In genomic region chr3:89308089-89308488, GRCm38 (mm10) we compare ENCODE assay signal across 8 mouse cellular contexts. TPM values are rescaled to one million over a fixed set of nuclear protein-coding genes. Genes with fewer than 3 reads are reported as not detected.
DNase-seq lines count a peak whose midpoint lies in the region; ATAC-seq and TF ChIP-seq lines count a peak whose summit lies in the region.

No protein-coding gene starts in this region.

- intact Hi-C loops in left cerebral cortex, adult 2 months (cut with DNase I): loop anchor here (2.0 kb wide), 1 partner anchor 57 kb away; no protein-coding TSS in a partner anchor

- peak; percentile 43 to 56 for DNase-seq in left cerebral cortex, adult 2 months (ENCODE audit: extremely low spot score in 1 of 2, low spot score in 2 of 2)
- DNase-seq in left cerebral cortex, adult 11 months (ENCODE audit: low spot score): no peak
- peak; percentile 60 for DNase-seq in c-Kit-positive CD71-negative TER-119-negative erythroid progenitor cells, embryonic 14.5 days (ENCODE audit: low read depth)
- peak; percentile 87 for DNase-seq in forebrain, embryonic 11.5 days (ENCODE audit: low spot score)
- DNase-seq in layer of hippocampus, postnatal 36 days: peak; percentile 37 to 56
- DNase-seq in midbrain, embryonic 11.5 days (ENCODE audit: low spot score, missing footprints): peak; percentile 95
- peak in 1 of 2 experiments; percentile 64 for DNase-seq in spleen, adult 2 months (ENCODE audit: low read depth in 1 of 2, low spot score in 2 of 2)

- H3K27me3 ChIP-seq in forebrain, embryonic 11.5 days (ENCODE audit: control insufficient read depth, insufficient read depth, low read length): no peaks in the 10 kb centered on the region
- H3K27me3 ChIP-seq in midbrain, embryonic 11.5 days (ENCODE audit: control insufficient read depth, insufficient read depth, low read length): no peaks in the 10 kb centered on the region
- no peaks in the 10 kb centered on the region for H3K27me3 ChIP-seq in spleen, adult 2 months (ENCODE audit: control insufficient read depth, insufficient read depth, low read length)

- TF ChIP-seq CTCF in left cerebral cortex, adult 2 months (IDR thresholded peaks at IDR 0.05): peak; percentile 80
- peak; percentile 75; the same call in 1 of the 2 replicates for TF ChIP-seq CTCF in spleen, adult 2 months (IDR thresholded peaks at IDR 0.05; ENCODE audit: extremely low read depth, insufficient read depth, insufficient read length, insufficient replicate concordance)

- H3K4me3 ChIP-seq in left cerebral cortex, adult 2 months: no peak overlapping the region
- no peak overlapping the region for H3K4me3 ChIP-seq in forebrain, embryonic 11.5 days (ENCODE audit: low read depth, low read length)
- no peak overlapping the region for H3K4me3 ChIP-seq in midbrain, embryonic 11.5 days (ENCODE audit: low read depth, low read length)
- H3K4me3 ChIP-seq in spleen, adult 2 months (ENCODE audit: extremely low read depth, insufficient read depth, insufficient read length): no peak overlapping the region

- no peak overlapping the region for H3K27ac ChIP-seq in left cerebral cortex, adult 2 months
- H3K27ac ChIP-seq in forebrain, embryonic 11.5 days (ENCODE audit: low read depth, low read length): no peak overlapping the region
- no peak overlapping the region for H3K27ac ChIP-seq in midbrain, embryonic 11.5 days (ENCODE audit: low read depth, low read length)
- H3K27ac ChIP-seq in spleen, adult 2 months (ENCODE audit: insufficient read depth, low read length): no peak overlapping the region

- TF ChIP-seq POLR2A in spleen, adult 2 months (IDR thresholded peaks at IDR 0.05; ENCODE audit: low read depth, low read length): no peak

- no peaks in the 10 kb centered on the region for H3K36me3 ChIP-seq in forebrain, embryonic 11.5 days (ENCODE audit: control insufficient read depth, insufficient read depth, low read length)
- no peaks in the 10 kb centered on the region for H3K36me3 ChIP-seq in midbrain, embryonic 11.5 days (ENCODE audit: control insufficient read depth, insufficient read depth, low read length)
- H3K36me3 ChIP-seq in spleen, adult 2 months (ENCODE audit: control insufficient read depth, insufficient read depth, low read length): no peaks in the 10 kb centered on the region

- WGBS in forebrain, embryonic 11.5 days: 2% methylated on average over 9 of the region's 9 CpGs
- 5% methylated on average over 9 of the region's 9 CpGs for WGBS in midbrain, embryonic 11.5 days
- 10% methylated on average over 9 of the region's 9 CpGs for WGBS in spleen, adult 2 months

- H3K4me2 ChIP-seq in forebrain, embryonic 11.5 days (ENCODE audit: low read depth, low read length, severe bottlenecking): no peak overlapping the region
- H3K4me2 ChIP-seq in midbrain, embryonic 11.5 days: no peak overlapping the region

- no peak overlapping the region for H3K9ac ChIP-seq in forebrain, embryonic 11.5 days (ENCODE audit: low read length)
- no peak overlapping the region for H3K9ac ChIP-seq in midbrain, embryonic 11.5 days (ENCODE audit: low read length)

- no peaks in the 10 kb centered on the region for H3K4me1 ChIP-seq in forebrain, embryonic 11.5 days (replicated peaks; ENCODE audit: control insufficient read depth, insufficient read depth, low read length)
- H3K4me1 ChIP-seq in midbrain, embryonic 11.5 days (ENCODE audit: control insufficient read depth, insufficient read depth, low read length): no peaks in the 10 kb centered on the region
- H3K4me1 ChIP-seq in spleen, adult 2 months (ENCODE audit: control insufficient read depth, insufficient read depth, insufficient read length): no peaks in the 10 kb centered on the region

- ATAC-seq in forebrain, embryonic 11.5 days (replicated peaks; ENCODE audit: low FRiP score): peak; percentile 78
- ATAC-seq in hematopoietic stem cell, adult 5-6 weeks (replicated peaks in 1 of 2; ENCODE audit: insufficient read depth in 1 of 2, low FRiP score in 2 of 2, low TSS enrichment in 1 of 2, low read depth in 1 of 2, poor library complexity in 2 of 2, severe bottlenecking in 2 of 2): peak; percentile 82 to 88
- peak; percentile 82 for ATAC-seq in midbrain, embryonic 11.5 days (ENCODE audit: low FRiP score)

- H3K9me3 ChIP-seq in forebrain, embryonic 11.5 days (ENCODE audit: control insufficient read depth, low read length): no peaks in the 10 kb centered on the region
- no peaks in the 10 kb centered on the region for H3K9me3 ChIP-seq in midbrain, embryonic 11.5 days (ENCODE audit: control insufficient read depth, low read length)

RNA-seq across cellular contexts. Expression of gene Efna3, which starts 14.7 kb away (rescaled TPM):
- total RNA-seq in left cerebral cortex, adult 2 months (2021): 10 to 100 TPM; 49.3 to 55.0 TPM
- polyA plus RNA-seq in forebrain, embryonic 11.5 days (2014; fragmentation: Nextera tagmentation; extraction: Ambion mirVana): 6.6 and 7.7 TPM in 2 replicates
- not detected in 2 replicates for total RNA-seq in hematopoietic stem cell, adult 5-6 weeks (2017)
- 10 to 100 TPM; 67.0 to 69.9 TPM for total RNA-seq in layer of hippocampus, postnatal 36 days (2021)
- polyA plus RNA-seq in midbrain, embryonic 11.5 days (2014; fragmentation: Nextera tagmentation; extraction: Ambion mirVana): 4.6 and 6.4 TPM in 2 replicates
- polyA plus RNA-seq in spleen, adult 2 months (2012; rRNA removed): not detected in 2 replicates

RNA-seq across cellular contexts. Expression of gene Efna1, which starts 27.1 kb away (rescaled TPM):
- 1 to 10 TPM; 5.5 to 5.9 TPM for total RNA-seq in left cerebral cortex, adult 2 months (2021)
- polyA plus RNA-seq in forebrain, embryonic 11.5 days (2014; fragmentation: Nextera tagmentation; extraction: Ambion mirVana): 10.8 and 11.4 TPM in 2 replicates
- total RNA-seq in hematopoietic stem cell, adult 5-6 weeks (2017): 0.75 TPM in 1 of 2 replicates, not detected in the other
- total RNA-seq in layer of hippocampus, postnatal 36 days (2021): 1 to 10 TPM; 8.8 to 9.9 TPM
- polyA plus RNA-seq in midbrain, embryonic 11.5 days (2014; fragmentation: Nextera tagmentation; extraction: Ambion mirVana): 12.2 and 12.5 TPM in 2 replicates
- 5.3 and 5.9 TPM in 2 replicates for polyA plus RNA-seq in spleen, adult 2 months (2012; rRNA removed)

RNA-seq across cellular contexts. Expression of gene Efna4, which starts 29.7 kb away (rescaled TPM):
- under 1 TPM in 1 of 2 experiments, not detected in 1; 0.21 TPM for total RNA-seq in left cerebral cortex, adult 2 months (2021)
- 17.1 and 20.7 TPM in 2 replicates for polyA plus RNA-seq in forebrain, embryonic 11.5 days (2014; fragmentation: Nextera tagmentation; extraction: Ambion mirVana)
- 0.99 and 3.4 TPM in 2 replicates for total RNA-seq in hematopoietic stem cell, adult 5-6 weeks (2017)
- under 1 TPM; 0.56 to 0.62 TPM for total RNA-seq in layer of hippocampus, postnatal 36 days (2021)
- 15.3 and 17.5 TPM in 2 replicates for polyA plus RNA-seq in midbrain, embryonic 11.5 days (2014; fragmentation: Nextera tagmentation; extraction: Ambion mirVana)
- 0.62 and 1.5 TPM in 2 replicates for polyA plus RNA-seq in spleen, adult 2 months (2012; rRNA removed)

RNA-seq across cellular contexts. Expression of gene Slc50a1, which starts 37.7 kb away (rescaled TPM):
- total RNA-seq in left cerebral cortex, adult 2 months (2021): 10 to 100 TPM; 36.0 to 38.6 TPM
- polyA plus RNA-seq in forebrain, embryonic 11.5 days (2014; fragmentation: Nextera tagmentation; extraction: Ambion mirVana): 28.4 and 31.8 TPM in 2 replicates
- 96.6 and 133 TPM in 2 replicates for total RNA-seq in hematopoietic stem cell, adult 5-6 weeks (2017)
- total RNA-seq in layer of hippocampus, postnatal 36 days (2021): 10 to 100 TPM; 44.0 to 47.1 TPM
- 33.0 and 34.7 TPM in 2 replicates for polyA plus RNA-seq in midbrain, embryonic 11.5 days (2014; fragmentation: Nextera tagmentation; extraction: Ambion mirVana)
- 207 and 266 TPM in 2 replicates for polyA plus RNA-seq in spleen, adult 2 months (2012; rRNA removed)

RNA-seq across cellular contexts. Expression of gene Adam15, which starts 41.7 kb away (rescaled TPM):
- 100 to 1,000 TPM; 106 to 115 TPM for total RNA-seq in left cerebral cortex, adult 2 months (2021)
- polyA plus RNA-seq in forebrain, embryonic 11.5 days (2014; fragmentation: Nextera tagmentation; extraction: Ambion mirVana): 27.9 and 28.4 TPM in 2 replicates
- 28.9 and 30.9 TPM in 2 replicates for total RNA-seq in hematopoietic stem cell, adult 5-6 weeks (2017)
- 100 to 1,000 TPM; 108 to 123 TPM for total RNA-seq in layer of hippocampus, postnatal 36 days (2021)
- polyA plus RNA-seq in midbrain, embryonic 11.5 days (2014; fragmentation: Nextera tagmentation; extraction: Ambion mirVana): 17.0 and 18.7 TPM in 2 replicates
- polyA plus RNA-seq in spleen, adult 2 months (2012; rRNA removed): 49.6 and 62.0 TPM in 2 replicates

Comparison
In these comparisons a context has a peak if more than half of its experiments do, and no peak if none do; other contexts are left out.
1. RNA of gene Efna3, which starts 14.7 kb away (total RNA-seq): 67.0 to 69.9 TPM in layer of hippocampus, postnatal 36 days and 49.3 to 55.0 TPM in left cerebral cortex, adult 2 months; not detected in hematopoietic stem cell, adult 5-6 weeks; every median in the first group is over 10 times any median in the second.
2. Peak in every context shown above with its lines, with median percentiles within 50 percentile points of each other: ATAC-seq.